Mouse (Mus musculus): ENCODE data around the gene Plekho1. TPM values are rescaled to one million over a fixed set of nuclear protein-coding genes. Genes with fewer than 3 reads are reported as not detected.
A peak's percentile ranks its signal among the peaks of the same experiment; 100 is the strongest.

The Plekho1 gene
- polyA plus RNA-seq, 1 experiment: 305 TPM

GRCm38 (mm10) chr3:95994975-95995801, 613 bp downstream of the Plekho1 start:
- Histone ChIP-seq H3K4me1 (ENCODE audit: control insufficient read depth, insufficient read depth, low read length) (peaks cover 62% of the 10 kb centered on the region), H3K27ac (ENCODE audit: insufficient read depth, low read depth, low read length) (peak overlapping the region; percentile 98), H3K4me3 (ENCODE audit: insufficient read depth, low read length) (peak overlapping the region; percentile 92)
- TF ChIP-seq CTCF (IDR thresholded peaks at IDR 0.05; ENCODE audit: low read depth, low read length): no peak
- TF ChIP-seq POLR2A (IDR thresholded peaks at IDR 0.05; ENCODE audit: borderline replicate concordance, low read depth, low read length): no peak

- TF ChIP-seq POLR2A (IDR thresholded peaks at IDR 0.05; ENCODE audit: borderline replicate concordance, low read depth, low read length) (no peak), CTCF (IDR thresholded peaks at IDR 0.05; ENCODE audit: low read depth, low read length) (no peak)
- peaks cover 62% of the 10 kb centered on the region for H3K4me1 ChIP-seq (ENCODE audit: control insufficient read depth, insufficient read depth, low read length)
- peak overlapping the region; percentile 92 for H3K4me3 ChIP-seq (ENCODE audit: insufficient read depth, low read length)
- peak overlapping the region; percentile 98 for H3K27ac ChIP-seq (ENCODE audit: insufficient read depth, low read depth, low read length)
Observed at GRCm38 (mm10) chr3:95994381-95994846, 1.4 kb downstream of the Plekho1 start.

- peak overlapping the region; percentile 92 for H3K4me3 ChIP-seq (ENCODE audit: insufficient read depth, low read length)
- TF ChIP-seq CTCF (IDR thresholded peaks at IDR 0.05; ENCODE audit: low read depth, low read length) (peak; percentile 54), POLR2A (IDR thresholded peaks at IDR 0.05; ENCODE audit: borderline replicate concordance, low read depth, low read length) (no peak)
- peaks cover 62% of the 10 kb centered on the region for H3K4me1 ChIP-seq (ENCODE audit: control insufficient read depth, insufficient read depth, low read length)
- peak overlapping the region; percentile 98 for H3K27ac ChIP-seq (ENCODE audit: insufficient read depth, low read depth, low read length)
Observed at GRCm38 (mm10) chr3:95993881-95994280, 1.9 kb downstream of the Plekho1 start.

- Histone ChIP-seq H3K4me1 (ENCODE audit: control insufficient read depth, insufficient read depth, low read length) (peaks cover 65% of the 10 kb centered on the region), H3K4me3 (ENCODE audit: insufficient read depth, low read length) (peak overlapping the region; percentile 92), H3K27ac (ENCODE audit: insufficient read depth, low read depth, low read length) (peak overlapping the region; percentile 98)
- TF ChIP-seq CTCF (IDR thresholded peaks at IDR 0.05; ENCODE audit: low read depth, low read length) (no peak), POLR2A (IDR thresholded peaks at IDR 0.05; ENCODE audit: borderline replicate concordance, low read depth, low read length) (no peak)
Observed at GRCm38 (mm10) chr3:95992990-95993603, 2.7 kb downstream of the Plekho1 start.

- Histone ChIP-seq H3K4me3 (ENCODE audit: insufficient read depth, low read length) (no peak overlapping the region), H3K4me1 (ENCODE audit: control insufficient read depth, insufficient read depth, low read length) (peaks cover 74% of the 10 kb centered on the region), H3K27ac (ENCODE audit: insufficient read depth, low read depth, low read length) (peak overlapping the region; percentile 88)
- no peak for TF ChIP-seq CTCF (IDR thresholded peaks at IDR 0.05; ENCODE audit: low read depth, low read length)
- TF ChIP-seq POLR2A (IDR thresholded peaks at IDR 0.05; ENCODE audit: borderline replicate concordance, low read depth, low read length): no peak
Observed at GRCm38 (mm10) chr3:95990413-95990941, 5.3 kb downstream of the Plekho1 start.

- Histone ChIP-seq H3K27ac (ENCODE audit: insufficient read depth, low read depth, low read length) (peak overlapping the region; percentile 88; the same call in 1 of the 2 replicates), H3K4me3 (ENCODE audit: insufficient read depth, low read length) (no peak overlapping the region), H3K4me1 (ENCODE audit: control insufficient read depth, insufficient read depth, low read length) (peaks cover 81% of the 10 kb centered on the region)
- TF ChIP-seq CTCF (IDR thresholded peaks at IDR 0.05; ENCODE audit: low read depth, low read length) (no peak), POLR2A (IDR thresholded peaks at IDR 0.05; ENCODE audit: borderline replicate concordance, low read depth, low read length) (no peak)
Observed at GRCm38 (mm10) chr3:95988969-95989368, 6.8 kb downstream of the Plekho1 start.

GRCm38 (mm10) chr3:95988138-95988537, 7.7 kb downstream of the Plekho1 start:
- Histone ChIP-seq H3K4me1 (ENCODE audit: control insufficient read depth, insufficient read depth, low read length) (peaks cover 77% of the 10 kb centered on the region), H3K4me3 (ENCODE audit: insufficient read depth, low read length) (no peak overlapping the region)
- TF ChIP-seq POLR2A (IDR thresholded peaks at IDR 0.05; ENCODE audit: borderline replicate concordance, low read depth, low read length) (no peak), CTCF (IDR thresholded peaks at IDR 0.05; ENCODE audit: low read depth, low read length) (no peak)

GRCm38 (mm10) chr3:95987386-95988110, 8.3 kb downstream of the Plekho1 start:
- Histone ChIP-seq H3K4me1 (ENCODE audit: control insufficient read depth, insufficient read depth, low read length) (peaks cover 73% of the 10 kb centered on the region), H3K27ac (ENCODE audit: insufficient read depth, low read depth, low read length) (peak overlapping the region; percentile 80), H3K4me3 (ENCODE audit: insufficient read depth, low read length) (no peak overlapping the region)
- TF ChIP-seq POLR2A (IDR thresholded peaks at IDR 0.05; ENCODE audit: borderline replicate concordance, low read depth, low read length) (no peak), CTCF (IDR thresholded peaks at IDR 0.05; ENCODE audit: low read depth, low read length) (no peak; the same call in 1 of the 2 replicates)

More at GRCm38 (mm10) chr3:95988138-95988537, 7.7 kb downstream of the Plekho1 start:
- peak overlapping the region; percentile 59 for H3K27ac ChIP-seq (ENCODE audit: insufficient read depth, low read depth, low read length)

- H3K27ac ChIP-seq (ENCODE audit: insufficient read depth, low read depth, low read length): peak overlapping the region; percentile 80
- TF ChIP-seq POLR2A (IDR thresholded peaks at IDR 0.05; ENCODE audit: borderline replicate concordance, low read depth, low read length) (no peak), CTCF (IDR thresholded peaks at IDR 0.05; ENCODE audit: low read depth, low read length) (peak; percentile 37; the same call in 1 of the 2 replicates)
- no peak overlapping the region for H3K4me3 ChIP-seq (ENCODE audit: insufficient read depth, low read length)
- peaks cover 67% of the 10 kb centered on the region for H3K4me1 ChIP-seq (ENCODE audit: control insufficient read depth, insufficient read depth, low read length)
Observed at GRCm38 (mm10) chr3:95986984-95987383, 8.8 kb downstream of the Plekho1 start.

Data from bone marrow macrophage, adult 2 months (primary cell).